Mouse (Mus musculus): ENCODE results near the gene Tes.

DNA sequence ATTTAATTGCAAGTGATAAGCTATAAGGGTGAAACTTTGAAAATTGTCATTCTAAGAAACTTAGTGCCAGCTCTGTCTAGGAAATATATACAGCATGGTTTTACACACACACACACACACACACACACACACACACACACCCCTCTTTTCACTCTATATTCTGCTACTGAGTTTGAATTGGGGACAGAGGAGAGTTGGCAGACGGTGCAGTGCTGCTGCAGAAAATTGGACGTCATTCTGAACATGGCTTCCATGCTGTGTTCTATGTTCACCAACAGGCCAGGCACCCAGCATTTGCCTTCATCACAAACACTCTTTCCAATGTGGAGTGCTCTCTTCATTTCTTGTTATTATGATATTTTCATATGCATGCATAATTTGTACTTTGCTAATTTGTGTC lies 48.0 kb downstream of the Tes start:
- TF ChIP-seq CTCF (IDR thresholded peaks at IDR 0.05) (no peak), POLR2A (IDR thresholded peaks at IDR 0.05; ENCODE audit: insufficient read depth, low read depth, low read length) (no peak)

Data from heart, adult 2 months (tissue).